Mouse (Mus musculus) limb, embryonic 10.5 days (tissue): ENCODE data around the gene AC124502.3. TPM values are rescaled to one million over a fixed set of nuclear protein-coding genes. Genes with fewer than 3 reads are reported as not detected.

Source experiments
- DNase-seq: peaks from one replicate; pipeline ENCODE4 v3.0.0-alpha.2; 2017; ENCODE audit warnings: low spot score
- H3K27ac ChIP-seq: fragments of 300-500 bp; sonication (generic); 2 replicates; pipeline ENCODE4 v1.5.1; 2016; ENCODE audit warnings: mild to moderate bottlenecking
- H3K27me3 ChIP-seq: fragments of 300-500 bp; sonication (generic); 2 replicates; pipeline ENCODE4 v1.6.1; 2016; ENCODE audit warnings: low read depth, mild to moderate bottlenecking; ENCODE audit not compliant: poor library complexity, severe bottlenecking
- H3K36me3 ChIP-seq: fragments of 300-500 bp; sonication (generic); 2 replicates; pipeline ENCODE4 v1.6.1; 2016; ENCODE audit warnings: mild to moderate bottlenecking, moderate library complexity
- H3K4me1 ChIP-seq: fragments of 300-500 bp; sonication (generic); 2 replicates; pipeline ENCODE4 v1.6.1; 2016
- H3K4me3 ChIP-seq: fragments of 300-500 bp; sonication (generic); 2 replicates; pipeline ENCODE4 v1.5.1; 2016; ENCODE audit warnings: mild to moderate bottlenecking, moderate library complexity
- H3K9me3 ChIP-seq: fragments of 300-500 bp; sonication (generic); replicated peaks from 2 replicates; pipeline ENCODE4 v1.6.1; 2016; ENCODE audit warnings: mild to moderate bottlenecking
- WGBS: fragments of 180-500 bp; shearing (Covaris S2); methylation state at CpG from one replicate; pipeline ENCODE4 v1.1.7; 2016; 5-methylcytosine and 5-hydroxymethylcytosine counted together
- polyA plus RNA-seq: library from polyadenylated mRNA; unstranded; fragments of >200 nt; fragmentation: Nextera tagmentation; extraction: Ambion mirVana; gene quantifications from 2 replicates; pipeline ENCODE4 v1.2.1, GENCODE M21; 2016

Gene AC124502.3
- polyA plus RNA-seq, 1 experiment from 2014 or later = 3.1 TPM

- DNase-seq = peak; percentile 62
- Histone ChIP-seq H3K4me1 (peaks cover 46% of the 10 kb centered on the region), H3K27me3 (no peaks in the 10 kb centered on the region), H3K4me3 (peak overlapping the region; percentile 91), H3K36me3 (peaks cover 14% of the 10 kb centered on the region), H3K9me3 (no peaks in the 10 kb centered on the region), H3K27ac (peak overlapping the region; percentile 94)
- WGBS = 12% methylated on average over 41 of the region's 41 CpGs
Observed at GRCm38 (mm10) chr19:5039301-5040114, 817 bp downstream of the AC124502.3 start.

GRCm38 (mm10) chr19:5040862-5041523 is 2.3 kb downstream of the AC124502.3 start, which contains the start of gene Brms1:
Brms1 (plus strand) TSS chr19:5041354.
- Histone ChIP-seq H3K9me3 (no peaks in the 10 kb centered on the region), H3K27me3 (no peaks in the 10 kb centered on the region), H3K4me3 (peak within 1 kb of the TSS; percentile 91), H3K4me1 (peaks cover 46% of the 10 kb centered on the region), H3K36me3 (peaks cover 17% of the 10 kb centered on the region), H3K27ac (peak within 1 kb of the TSS; percentile 81)
- 10% methylated on average over 40 of the region's 40 CpGs for WGBS
- DNase-seq = peak; percentile 96

GRCm38 (mm10) chr19:5041588-5041987 is 2.9 kb downstream of the AC124502.3 start:
- peak overlapping the region; percentile 81 for H3K27ac ChIP-seq
- peak overlapping the region; percentile 91 for H3K4me3 ChIP-seq
- WGBS = 2% methylated on average over 16 of the region's 16 CpGs
- H3K9me3 ChIP-seq = no peaks in the 10 kb centered on the region
- H3K4me1 ChIP-seq = peaks cover 46% of the 10 kb centered on the region
- H3K27me3 ChIP-seq = no peaks in the 10 kb centered on the region
- no peak for DNase-seq
- peaks cover 23% of the 10 kb centered on the region for H3K36me3 ChIP-seq

GRCm38 (mm10) chr19:5045531-5045930 is 6.8 kb downstream of the AC124502.3 start:
- H3K27me3 ChIP-seq = peaks cover 12% of the 10 kb centered on the region
- peaks cover 31% of the 10 kb centered on the region for H3K4me1 ChIP-seq
- DNase-seq = no peak
- H3K9me3 ChIP-seq = no peaks in the 10 kb centered on the region
- no peak overlapping the region for H3K4me3 ChIP-seq
- WGBS = 83% methylated on average over 4 of the region's 4 CpGs
- H3K36me3 ChIP-seq = peaks cover 58% of the 10 kb centered on the region
- H3K27ac ChIP-seq = no peak overlapping the region

GRCm38 (mm10) chr19:5048138-5049056 is 9.7 kb downstream of the AC124502.3 start:
- H3K27ac ChIP-seq = no peak overlapping the region
- 90% methylated on average over 14 of the region's 14 CpGs for WGBS
- H3K4me3 ChIP-seq = no peak overlapping the region

GRCm38 (mm10) chr19:5049325-5049724 is 10.6 kb downstream of the AC124502.3 start:
- H3K27ac ChIP-seq = no peak overlapping the region
- H3K4me3 ChIP-seq = peak overlapping the region; percentile 41; the same call in 1 of the 2 replicates
- H3K9me3 ChIP-seq = no peaks in the 10 kb centered on the region
- DNase-seq = no peak
- H3K36me3 ChIP-seq = peaks cover 50% of the 10 kb centered on the region
- peaks cover 49% of the 10 kb centered on the region for H3K27me3 ChIP-seq
- 84% methylated on average over 6 of the region's 6 CpGs for WGBS
- H3K4me1 ChIP-seq = peaks cover 38% of the 10 kb centered on the region

More at GRCm38 (mm10) chr19:5048138-5049056, 9.7 kb downstream of the AC124502.3 start:
- Histone ChIP-seq H3K36me3 (peaks cover 58% of the 10 kb centered on the region), H3K4me1 (peaks cover 38% of the 10 kb centered on the region), H3K27me3 (peaks cover 40% of the 10 kb centered on the region), H3K9me3 (no peaks in the 10 kb centered on the region)
- no peak for DNase-seq

- H3K4me1 ChIP-seq = peaks cover 38% of the 10 kb centered on the region
- H3K9me3 ChIP-seq = no peaks in the 10 kb centered on the region
- DNase-seq = peak; percentile 73
- H3K4me3 ChIP-seq = peak within 1 kb of the TSS; percentile 41
- H3K36me3 ChIP-seq = peaks cover 48% of the 10 kb centered on the region
- H3K27me3 ChIP-seq = peaks cover 58% of the 10 kb centered on the region
- WGBS = 19% methylated on average over 14 of the region's 14 CpGs
- H3K27ac ChIP-seq = peak within 1 kb of the TSS; percentile 63
Observed at GRCm38 (mm10) chr19:5050047-5050905, 11.6 kb downstream of the AC124502.3 start, which contains the start of gene Rin1. Rin1 (plus strand) TSS chr19:5050481.

GRCm38 (mm10) chr19:5051031-5051430 is 12.3 kb downstream of the AC124502.3 start:
- peaks cover 62% of the 10 kb centered on the region for H3K27me3 ChIP-seq
- peak; percentile 59 for DNase-seq
- H3K36me3 ChIP-seq = peaks cover 41% of the 10 kb centered on the region
- peak overlapping the region; percentile 63 for H3K27ac ChIP-seq
- H3K9me3 ChIP-seq = no peaks in the 10 kb centered on the region
- WGBS = 7% methylated on average over 17 of the region's 17 CpGs
- H3K4me1 ChIP-seq = peaks cover 39% of the 10 kb centered on the region
- H3K4me3 ChIP-seq = peak overlapping the region; percentile 41

GRCm38 (mm10) chr19:5051515-5051914 is 12.8 kb downstream of the AC124502.3 start:
- Histone ChIP-seq H3K36me3 (peaks cover 36% of the 10 kb centered on the region), H3K27me3 (peaks cover 62% of the 10 kb centered on the region), H3K9me3 (no peaks in the 10 kb centered on the region), H3K4me3 (peak overlapping the region; percentile 41), H3K27ac (peak overlapping the region; percentile 63), H3K4me1 (peaks cover 44% of the 10 kb centered on the region)
- 41% methylated on average over 3 of the region's 3 CpGs for WGBS
- no peak for DNase-seq

- DNase-seq = no peak
- H3K4me1 ChIP-seq = peaks cover 51% of the 10 kb centered on the region
Observed at GRCm38 (mm10) chr19:5052166-5052822, 13.6 kb downstream of the AC124502.3 start.

GRCm38 (mm10) chr19:5052853-5053252 is 14.2 kb downstream of the AC124502.3 start:
- Histone ChIP-seq H3K27ac (peak overlapping the region; percentile 50; the same call in 1 of the 2 replicates), H3K4me3 (no peak overlapping the region), H3K4me1 (peaks cover 55% of the 10 kb centered on the region), H3K27me3 (peaks cover 62% of the 10 kb centered on the region), H3K9me3 (no peaks in the 10 kb centered on the region), H3K36me3 (peaks cover 23% of the 10 kb centered on the region)
- DNase-seq = no peak
- 49% methylated on average over 17 of the region's 17 CpGs for WGBS

More at GRCm38 (mm10) chr19:5052166-5052822, 13.6 kb downstream of the AC124502.3 start:
- Histone ChIP-seq H3K4me3 (peak overlapping the region; percentile 41; the same call in 1 of the 2 replicates), H3K27ac (peak overlapping the region; percentile 50; the same call in 1 of the 2 replicates), H3K9me3 (no peaks in the 10 kb centered on the region), H3K36me3 (peaks cover 28% of the 10 kb centered on the region), H3K27me3 (peaks cover 62% of the 10 kb centered on the region)
- WGBS = 21% methylated on average over 25 of the region's 25 CpGs
